Mouse (Mus musculus): Measurements from ENCODE around the gene Apoo. TPM values are rescaled to one million over a fixed set of nuclear protein-coding genes. Genes with fewer than 3 reads are reported as not detected.

Gene Apoo
- polyA plus RNA-seq, 1 experiment from 2014 or later: 114 TPM

Small RNA genes lying within 50 kb of the gene (microRNA-seq; reads per million reads assigned to microRNA genes)
- gene Gm44477: not detected

Other genes with a start within 250 kb of the Apoo start
- 24.7 and 32.9 TPM in 2 replicates for gene Zfx, start 243.4 kb upstream of the Apoo start, polyA plus RNA-seq (2014; fragmentation: Nextera tagmentation; extraction: Ambion mirVana)
- gene Eif2s3x, start 154.3 kb upstream of the Apoo start, polyA plus RNA-seq (2014; fragmentation: Nextera tagmentation; extraction: Ambion mirVana): 127 and 132 TPM in 2 replicates
- 11.1 and 11.4 TPM in 2 replicates for gene Klhl15, start 132.5 kb upstream of the Apoo start, polyA plus RNA-seq (2014; fragmentation: Nextera tagmentation; extraction: Ambion mirVana)
- gene Fam90a1b, start 340 bp upstream of the Apoo start, polyA plus RNA-seq (2014; fragmentation: Nextera tagmentation; extraction: Ambion mirVana): 0.12 and 0.21 TPM in 2 replicates
- 936 and 950 TPM in 2 replicates for gene Maged1, start 175.0 kb downstream of the Apoo start, polyA plus RNA-seq (2014; fragmentation: Nextera tagmentation; extraction: Ambion mirVana)

Data from neural tube, embryonic 11.5 days (tissue).